Mouse (Mus musculus) heart, adult 18-20 months (tissue): ENCODE data around the gene Trhr2. TPM values are rescaled to one million over a fixed set of nuclear protein-coding genes. Genes with fewer than 3 reads are reported as not detected.

ENCODE experiments used
- DNase-seq, 2 experiments: peaks; one replicate each; pipeline ENCODE4 v3.0.0; 2021 to 2022; ENCODE audit warnings: mixed read lengths in 1 of 2
- total RNA-seq, 2 experiments: library from RNA; stranded (reverse); gene quantifications; 2 replicates each; pipeline ENCODE4 v1.2.3; 2021

The Trhr2 gene
- total RNA-seq, 2 experiments from 2014 or later = not detected

DNA sequence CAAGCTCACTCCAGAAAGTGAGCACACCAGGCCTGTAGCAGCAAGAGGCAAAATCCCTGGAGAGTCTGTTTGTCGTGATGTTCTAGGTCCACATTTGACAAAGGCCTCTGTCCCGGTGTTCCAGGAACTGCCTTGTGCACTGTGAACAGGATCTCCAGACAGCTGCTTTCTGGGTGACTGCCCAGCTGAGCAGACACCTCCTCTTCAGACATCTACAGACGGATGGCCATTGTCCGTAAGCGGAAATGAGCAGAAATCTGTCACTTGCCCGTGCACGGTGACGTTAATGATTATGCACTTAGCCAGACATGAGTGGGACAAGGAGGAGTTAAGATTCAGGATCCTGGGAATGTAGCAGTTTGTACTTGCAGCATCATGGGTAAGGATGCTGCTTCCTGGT lies 6.4 kb downstream of the Trhr2 start:
- DNase-seq = no peak

DNA sequence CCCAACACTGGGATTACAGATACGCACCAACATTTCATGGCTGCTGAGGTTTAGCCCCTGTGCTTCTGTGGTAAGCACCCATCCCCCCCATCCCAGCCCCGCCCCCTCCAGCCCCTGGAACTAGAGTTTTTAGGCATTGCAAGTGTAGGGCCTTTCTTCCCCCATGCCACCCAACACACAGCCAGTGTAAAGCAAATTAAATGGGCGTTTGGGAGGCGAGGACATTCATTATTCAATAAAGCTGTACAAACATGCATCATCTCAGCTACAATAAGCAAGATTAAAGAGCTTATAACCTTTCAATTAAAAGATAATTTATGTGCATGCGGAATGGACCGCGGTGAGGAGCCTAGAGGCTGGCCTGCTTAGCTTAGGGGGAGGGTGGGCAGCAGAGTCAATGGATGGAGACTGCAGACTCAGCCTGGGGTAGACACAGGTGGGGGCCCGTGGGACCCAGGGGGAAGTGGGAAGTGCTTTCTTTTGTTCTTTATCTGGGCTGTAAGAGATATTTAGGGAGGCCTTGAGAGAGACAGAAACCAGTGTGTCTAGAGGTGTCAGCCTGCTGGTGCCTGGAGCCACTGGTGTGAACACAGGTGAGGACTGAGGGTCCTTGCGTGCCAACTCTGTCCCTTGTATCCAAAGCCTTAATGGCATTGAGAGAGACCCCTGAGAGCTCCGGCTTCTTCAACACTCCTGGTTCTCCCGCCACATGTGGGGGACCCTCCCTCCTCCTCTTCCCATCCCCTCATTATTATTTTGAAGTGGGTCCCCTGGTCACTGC lies 10.0 kb downstream of the Trhr2 start:
- DNase-seq = no peak

DNA sequence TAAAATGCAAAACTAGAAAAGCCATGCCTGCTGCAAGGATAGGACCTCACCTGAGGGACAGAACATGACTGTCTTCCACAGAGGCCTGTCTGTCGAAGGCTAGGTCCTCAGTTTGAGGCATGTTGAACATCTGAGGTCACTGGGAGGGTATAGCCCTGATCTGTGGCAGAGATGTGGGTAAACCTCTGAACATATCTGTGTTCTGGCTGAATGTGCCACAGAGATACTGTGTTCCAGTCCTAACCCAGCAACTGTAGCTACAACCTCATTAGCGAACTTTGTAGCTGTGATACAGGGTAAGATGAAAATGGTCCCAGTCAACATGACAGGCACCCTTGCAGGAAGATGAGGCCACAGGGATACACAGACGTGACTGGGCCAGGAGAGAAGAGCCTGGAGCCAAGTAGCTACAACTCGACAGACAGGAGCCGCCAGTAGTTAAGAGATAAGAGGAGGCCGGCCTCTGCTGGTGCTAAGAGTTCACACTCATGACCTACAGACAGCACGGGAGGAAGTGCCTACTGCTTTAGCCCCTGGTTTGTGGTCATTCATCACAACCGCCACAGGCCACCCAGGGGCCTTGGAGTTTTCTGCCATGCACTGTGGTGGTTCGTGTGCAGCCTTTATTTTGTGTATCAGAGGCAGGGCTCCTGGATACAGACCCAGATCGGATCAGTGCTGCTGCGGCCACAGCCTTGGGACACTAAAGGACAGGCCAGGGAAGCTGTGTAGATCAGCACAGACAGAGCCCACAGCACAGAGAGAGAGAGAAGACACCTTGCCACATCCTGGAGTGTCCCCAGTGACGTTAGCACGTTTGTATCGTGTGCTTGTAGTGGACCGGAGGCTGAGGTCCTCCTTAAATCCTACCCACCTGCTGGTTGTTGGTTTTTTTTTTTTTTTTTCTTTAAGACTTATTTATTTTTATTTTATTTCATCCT lies 10.9 kb downstream of the Trhr2 start:
- DNase-seq = no peak

DNA sequence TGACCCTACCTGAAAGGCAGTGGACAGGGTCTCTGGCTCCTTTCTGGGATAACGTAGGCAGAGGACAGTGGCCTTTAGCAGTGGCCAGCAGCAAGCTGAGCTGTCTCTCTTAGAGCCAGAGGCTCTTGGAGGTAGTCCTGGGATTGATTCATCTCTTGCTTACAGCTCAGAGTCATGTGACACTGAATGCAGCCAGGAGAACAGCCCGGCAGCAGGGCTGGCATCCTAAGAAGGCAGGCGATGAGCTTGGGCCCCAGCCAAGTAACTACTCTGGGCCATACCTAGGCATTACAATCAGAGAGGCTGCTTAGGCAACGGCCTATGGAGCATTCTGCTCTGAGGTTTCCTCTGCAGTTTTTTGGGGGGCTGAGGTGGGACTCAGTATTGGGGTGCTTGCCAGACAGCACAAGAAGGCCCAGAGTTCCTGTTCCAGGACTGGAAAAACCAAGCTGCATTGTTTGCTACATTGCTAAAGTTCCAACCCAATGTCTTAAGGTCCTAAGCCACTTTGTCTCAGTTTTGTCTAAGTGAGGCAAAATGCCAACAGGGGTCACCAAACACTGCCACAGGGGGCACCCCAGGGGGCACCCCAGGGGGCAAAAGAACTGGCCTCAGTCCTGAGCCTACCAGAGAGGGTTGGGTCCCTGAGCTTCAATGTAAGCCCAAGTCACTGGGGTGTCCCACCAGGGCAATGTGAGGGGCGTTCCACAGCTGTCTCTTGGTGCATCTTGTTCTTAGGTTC lies 12.6 kb downstream of the Trhr2 start:
- peak; percentile 64 to 66 for DNase-seq

DNA sequence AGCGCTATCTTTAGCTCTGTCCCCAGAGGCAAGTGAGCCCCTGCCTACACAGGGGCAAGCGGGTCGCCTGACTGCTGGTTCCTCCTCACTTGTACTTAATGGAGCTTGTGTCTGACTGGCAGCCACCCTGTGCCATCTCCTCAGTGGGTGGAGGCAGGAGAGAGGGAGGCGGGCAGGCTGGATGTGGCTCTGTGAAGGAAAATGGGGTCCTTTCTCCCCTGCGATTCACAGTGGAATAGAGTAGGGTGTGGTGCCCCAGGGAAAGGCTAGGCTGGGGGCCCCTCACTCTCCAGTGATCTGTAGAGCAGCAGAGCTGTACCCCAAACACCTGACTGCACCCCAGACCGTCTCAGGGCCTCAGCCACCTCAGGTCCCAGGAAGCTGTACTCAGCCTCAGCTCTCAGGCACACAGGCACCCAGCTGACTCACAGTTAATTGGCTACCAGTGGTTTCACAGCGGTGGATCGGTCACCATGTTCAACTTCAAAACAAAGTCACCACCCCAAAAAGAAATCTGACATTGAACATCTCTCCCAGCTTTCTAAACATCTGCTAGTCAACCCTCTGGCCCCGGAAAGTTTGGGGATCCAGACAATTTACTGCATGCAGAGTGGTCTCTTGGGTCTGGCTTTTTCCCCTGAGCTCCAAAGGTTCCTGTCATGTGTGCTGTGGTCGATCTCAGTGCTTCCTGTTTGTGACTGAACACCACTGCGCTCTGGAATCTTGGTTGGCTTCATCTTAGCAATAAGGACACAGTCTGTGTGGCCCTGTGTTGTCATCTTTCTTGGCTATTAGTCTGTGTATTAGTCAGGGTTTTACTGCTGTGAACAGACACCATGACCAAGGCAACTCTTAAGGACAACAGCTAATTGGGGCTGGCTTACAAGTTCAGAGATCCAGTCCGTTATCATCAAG lies 15.1 kb downstream of the Trhr2 start:
- no peak for DNase-seq

DNA sequence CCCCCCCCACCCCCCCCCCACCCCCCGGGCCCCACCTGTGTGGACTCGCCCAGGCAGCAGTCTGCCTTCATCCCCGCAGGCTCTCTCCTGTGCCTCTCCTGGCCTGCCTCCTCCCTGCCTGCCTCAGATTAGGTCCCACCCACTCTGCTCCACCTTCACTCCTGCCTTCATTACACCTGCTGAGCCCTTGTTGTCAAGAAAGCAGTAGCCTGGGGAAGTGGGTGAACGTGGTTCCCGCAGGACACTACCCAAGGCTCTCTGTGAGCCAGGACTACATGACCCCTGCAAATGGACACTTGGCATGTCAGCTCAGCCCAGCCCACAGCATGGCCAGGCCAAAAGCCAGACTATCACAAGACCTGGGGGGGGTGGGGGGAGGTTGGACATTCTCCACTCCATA lies 16.3 kb downstream of the Trhr2 start:
- no peak for DNase-seq

DNA sequence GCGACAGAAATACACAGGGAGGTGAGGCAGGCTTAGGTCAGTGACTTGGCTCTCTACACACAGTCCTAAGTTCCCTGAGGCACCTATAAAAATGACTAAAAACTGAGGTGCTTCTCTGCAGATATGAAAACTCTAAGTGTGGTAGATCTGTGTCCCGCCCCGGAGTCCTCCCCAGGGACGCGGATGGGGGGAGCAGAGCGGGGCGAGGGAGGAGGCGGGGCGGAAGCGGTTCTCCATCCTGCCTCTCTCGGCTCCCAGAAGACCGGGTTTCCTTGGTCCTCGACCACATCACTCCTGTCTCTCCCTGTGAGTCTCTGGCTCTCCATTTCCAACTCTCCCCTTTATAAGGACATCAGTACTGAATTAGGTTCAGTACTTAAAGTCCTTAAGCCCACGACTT lies 16.8 kb downstream of the Trhr2 start:
- peak; percentile 54 to 62 for DNase-seq

DNA sequence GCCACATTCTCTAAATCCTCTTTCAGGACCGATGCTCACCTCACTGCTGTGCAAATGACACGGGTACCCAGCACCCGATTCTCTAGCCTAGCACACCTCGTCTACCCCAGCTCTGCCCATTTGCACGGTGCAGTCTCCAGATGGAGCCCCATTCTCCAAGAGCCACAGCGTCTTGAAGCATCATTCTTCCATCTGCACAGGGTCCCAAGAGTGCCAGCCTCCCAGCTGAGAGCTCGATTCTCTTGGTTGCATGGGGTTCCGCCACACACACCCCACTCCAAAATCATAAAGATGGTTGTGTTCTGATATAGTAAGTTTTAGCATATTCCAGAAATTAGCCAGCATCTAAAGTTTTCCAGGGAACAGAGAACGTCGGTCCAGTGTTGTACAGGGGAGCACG lies 17.2 kb downstream of the Trhr2 start:
- DNase-seq = no peak

DNA sequence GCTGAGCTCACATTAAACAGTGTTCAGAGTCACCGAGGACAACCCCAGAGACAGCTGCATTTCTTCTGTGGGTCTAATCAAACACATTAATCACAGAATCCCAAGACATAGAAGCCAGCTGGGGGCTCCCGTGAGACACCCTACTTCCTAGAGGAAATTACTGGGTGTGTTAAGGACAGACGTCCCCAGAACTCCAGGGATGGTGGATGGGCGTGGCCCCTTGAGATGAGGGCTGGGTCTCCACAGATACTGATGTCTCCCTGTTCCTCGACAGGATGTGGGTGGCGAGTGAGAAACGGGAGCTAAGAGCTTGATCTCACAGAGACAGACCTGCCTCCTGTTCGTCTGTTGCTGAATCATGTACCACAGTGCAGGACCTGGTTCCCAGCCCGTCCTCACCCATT lies 17.7 kb downstream of the Trhr2 start:
- peak; percentile 61 to 79 for DNase-seq

DNA sequence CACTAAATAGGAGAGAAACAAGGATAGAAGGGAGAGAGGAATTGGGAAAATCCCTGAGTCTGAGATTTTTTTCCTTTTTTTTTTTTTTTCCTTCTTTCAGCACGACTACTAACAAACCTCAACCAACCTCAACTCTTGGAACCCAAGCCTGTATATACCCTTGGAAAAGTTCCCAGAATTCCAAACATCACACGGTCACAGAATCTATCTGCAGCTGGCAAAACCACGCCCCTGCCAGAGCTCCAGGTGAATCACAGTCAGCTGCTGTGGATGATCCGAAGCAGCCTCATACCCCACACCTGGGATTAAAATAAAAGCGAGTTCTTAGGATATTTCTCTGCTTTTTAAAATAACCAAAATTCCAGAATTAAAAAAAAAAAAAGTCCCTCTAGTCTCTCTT lies 18.2 kb downstream of the Trhr2 start:
- DNase-seq = no peak

DNA sequence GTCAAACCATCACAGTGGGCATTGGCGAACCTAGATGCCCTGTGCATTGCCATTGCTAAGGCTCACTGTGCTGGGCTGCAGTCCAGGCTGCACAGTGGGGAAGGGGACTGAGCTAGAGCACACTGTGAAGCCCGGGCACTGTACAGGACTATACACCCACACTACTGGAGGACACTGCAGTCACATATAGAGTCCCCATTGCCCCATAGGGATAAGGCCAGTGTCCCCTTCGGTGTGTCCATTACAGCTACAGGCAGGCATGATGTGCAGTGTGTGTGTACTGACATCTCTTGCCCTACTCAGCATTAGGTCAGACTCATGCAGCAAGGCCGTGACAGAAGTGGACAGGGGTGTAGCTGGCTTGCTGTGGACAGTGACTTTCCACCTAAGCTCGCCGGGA lies 18.8 kb downstream of the Trhr2 start:
- no peak for DNase-seq

DNA sequence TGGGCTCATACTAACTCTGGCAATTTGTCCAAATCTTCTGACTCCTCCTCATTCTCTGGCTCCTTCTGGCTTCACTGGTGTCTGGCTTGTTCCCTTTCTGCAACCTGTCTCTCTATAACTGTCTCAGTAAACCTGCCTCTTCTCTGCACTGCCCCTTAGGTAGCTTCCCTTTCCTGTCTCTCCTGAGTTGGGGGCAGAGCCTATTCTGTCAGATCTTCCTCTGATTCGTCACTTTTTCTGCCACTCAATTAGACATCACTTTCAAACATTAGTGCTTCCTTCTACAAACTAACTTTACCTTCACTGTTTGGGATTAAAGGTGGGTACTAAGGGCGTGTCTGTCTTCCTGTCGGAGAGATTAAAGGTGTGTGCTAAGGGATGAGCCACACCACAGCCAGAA lies 19.8 kb downstream of the Trhr2 start:
- no peak for DNase-seq

DNA sequence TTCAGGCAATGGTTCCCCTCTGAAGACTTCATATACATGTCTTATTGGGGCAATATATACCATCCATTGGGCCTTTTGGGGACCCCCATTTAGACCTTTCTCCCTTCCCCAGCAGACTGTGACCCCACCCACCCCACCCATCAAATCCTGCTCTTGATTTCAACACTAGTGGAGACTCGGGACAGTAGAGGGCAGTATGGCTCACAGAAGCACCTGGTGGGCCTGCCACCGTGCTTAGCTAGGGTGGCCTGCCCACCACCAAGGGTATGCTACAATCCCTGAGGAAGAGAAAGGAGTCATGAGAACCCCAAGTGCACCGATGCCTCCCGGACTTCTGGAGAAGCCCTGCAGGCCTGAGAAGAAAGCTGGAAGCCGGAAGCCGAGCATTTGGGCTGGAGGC lies 21.7 kb downstream of the Trhr2 start:
- no peak for DNase-seq

DNA sequence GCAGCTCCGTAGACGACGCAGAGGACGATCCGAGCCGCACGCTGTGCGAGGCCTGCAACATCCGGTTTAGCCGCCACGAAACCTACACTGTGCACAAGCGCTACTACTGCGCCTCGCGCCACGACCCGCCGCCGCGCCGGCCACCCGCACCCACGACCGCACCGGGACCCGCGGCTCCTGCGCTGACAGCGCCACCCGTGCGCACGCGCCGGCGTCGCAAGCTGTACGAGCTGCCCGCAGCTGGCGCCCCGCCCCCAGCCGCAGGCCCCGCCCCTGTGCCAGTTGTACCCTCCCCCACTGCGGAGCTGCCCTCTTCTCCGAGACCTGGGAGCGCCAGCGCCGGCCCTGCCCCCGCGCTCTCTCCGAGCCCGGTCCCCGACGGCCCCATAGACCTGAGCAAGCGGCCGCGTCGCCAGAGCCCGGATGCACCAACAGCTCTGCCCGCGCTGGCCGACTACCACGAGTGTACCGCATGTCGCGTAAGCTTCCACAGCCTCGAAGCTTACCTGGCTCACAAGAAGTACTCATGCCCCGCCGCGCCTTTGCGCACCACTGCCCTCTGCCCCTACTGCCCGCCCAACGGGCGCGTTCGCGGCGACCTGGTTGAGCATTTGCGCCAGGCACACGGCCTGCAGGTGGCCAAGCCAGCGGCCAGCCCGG lies 24.2 kb downstream of the Trhr2 start:
- no peak for DNase-seq

DNA sequence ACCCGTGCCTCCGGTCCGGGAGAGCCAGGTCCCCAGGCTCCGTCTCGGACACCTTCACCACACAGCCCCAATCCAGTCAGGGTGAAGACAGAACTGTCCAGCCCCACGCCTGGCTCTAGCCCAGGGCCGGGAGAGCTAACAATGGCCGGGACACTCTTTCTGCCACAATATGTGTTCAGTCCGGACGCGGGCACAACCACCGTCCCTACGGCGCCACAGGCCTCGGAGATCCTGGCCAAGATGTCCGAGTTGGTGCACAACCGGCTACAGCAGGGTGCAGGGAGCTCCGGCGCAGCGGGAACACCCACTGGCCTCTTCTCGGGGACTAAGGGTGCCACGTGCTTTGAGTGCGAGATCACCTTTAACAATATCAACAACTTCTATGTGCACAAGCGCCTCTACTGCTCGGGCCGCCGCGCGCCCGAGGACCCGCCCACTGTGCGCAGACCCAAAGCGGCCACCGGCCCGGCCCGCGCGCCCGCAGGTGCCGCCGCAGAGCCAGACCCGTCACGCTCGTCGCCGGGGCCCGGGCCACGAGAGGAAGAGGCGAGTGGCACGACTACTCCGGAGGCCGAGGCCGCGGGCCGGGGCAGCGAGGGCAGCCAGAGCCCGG lies 24.8 kb downstream of the Trhr2 start:
- no peak for DNase-seq

DNA sequence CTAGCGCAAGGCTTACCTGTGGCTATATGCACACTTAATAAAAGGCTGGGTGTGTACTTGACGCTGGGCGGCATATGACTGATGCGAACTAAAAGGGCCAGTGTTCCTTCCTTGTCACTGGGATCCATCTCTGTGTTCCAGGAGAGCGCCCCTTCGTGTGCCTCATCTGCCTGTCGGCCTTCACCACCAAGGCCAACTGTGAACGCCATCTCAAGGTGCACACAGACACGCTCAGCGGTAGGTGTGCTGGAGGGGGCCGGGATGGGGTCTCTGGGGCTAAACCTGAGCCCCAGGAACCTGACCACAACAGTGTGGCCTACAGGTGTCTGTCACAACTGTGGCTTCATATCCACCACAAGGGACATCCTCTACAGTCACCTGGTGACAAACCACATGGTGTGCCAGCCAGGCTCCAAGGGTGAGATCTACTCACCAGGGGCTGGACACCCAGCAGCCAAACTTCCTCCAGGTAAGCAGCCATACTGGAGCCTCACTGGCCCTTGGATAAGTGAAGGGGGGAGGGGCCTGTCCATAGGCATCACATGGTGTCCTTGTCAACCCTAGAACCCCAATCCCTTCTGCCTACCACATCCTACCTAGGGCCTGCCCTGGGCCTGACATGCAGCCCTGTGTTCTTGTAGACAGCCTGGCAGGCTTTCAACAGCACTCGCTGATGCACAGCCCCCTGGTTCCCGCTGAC lies 25.6 kb downstream of the Trhr2 start:
- DNase-seq = no peak

DNA sequence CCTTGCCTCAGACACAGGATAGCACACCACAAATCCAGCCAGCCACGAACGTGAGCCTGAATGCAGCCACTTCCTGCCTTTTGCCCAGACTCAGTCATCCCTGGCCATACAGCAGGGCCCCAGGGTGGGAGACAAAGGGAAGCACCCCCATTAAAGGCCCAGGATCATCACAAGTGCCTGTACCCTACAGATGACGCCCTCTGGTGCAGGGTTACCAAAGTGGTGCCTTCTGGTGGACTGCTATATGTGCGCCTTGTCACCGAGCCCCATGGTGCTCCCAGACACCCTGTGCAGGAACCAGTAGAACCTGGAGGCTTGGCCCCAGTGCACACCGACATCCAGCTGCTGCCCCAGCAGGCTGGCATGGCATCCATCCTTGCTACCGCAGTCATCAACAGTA lies 27.0 kb downstream of the Trhr2 start:
- DNase-seq = no peak

DNA sequence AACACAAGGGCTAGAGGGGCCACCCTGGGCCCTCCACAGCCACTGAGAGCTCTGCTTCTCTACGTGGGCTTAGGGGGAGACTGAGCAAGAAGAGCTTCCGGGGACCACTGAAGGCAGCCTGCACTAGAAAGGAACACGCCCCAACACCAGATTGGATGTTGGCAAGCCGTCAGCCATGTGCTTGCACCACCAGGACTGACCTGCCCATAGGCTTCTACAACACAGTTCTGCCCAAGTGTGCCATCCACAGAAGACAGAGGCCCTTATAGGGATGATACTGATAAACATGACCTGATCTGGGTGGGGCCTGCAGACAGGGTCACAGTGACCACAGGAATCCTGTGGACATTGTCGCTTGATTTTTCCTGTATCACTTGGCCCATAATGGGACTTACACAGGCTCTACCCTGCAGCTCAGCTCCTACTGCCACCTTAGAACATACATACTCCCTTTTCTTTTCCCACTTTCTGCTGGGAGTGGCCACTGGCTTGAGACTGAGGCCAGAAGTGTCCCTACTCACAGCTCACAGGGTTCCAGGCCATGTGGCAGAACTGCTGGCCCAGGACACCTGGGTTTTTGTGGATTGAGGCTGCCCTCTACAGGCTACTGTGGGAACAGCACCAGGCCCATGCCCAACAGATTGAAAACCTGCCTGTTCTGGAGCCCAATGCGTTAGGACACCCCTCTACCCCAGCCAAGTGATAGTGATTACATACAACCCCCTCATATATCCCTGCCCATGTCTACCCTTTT lies 27.6 kb downstream of the Trhr2 start:
- DNase-seq = peak; percentile 86 to 93

DNA sequence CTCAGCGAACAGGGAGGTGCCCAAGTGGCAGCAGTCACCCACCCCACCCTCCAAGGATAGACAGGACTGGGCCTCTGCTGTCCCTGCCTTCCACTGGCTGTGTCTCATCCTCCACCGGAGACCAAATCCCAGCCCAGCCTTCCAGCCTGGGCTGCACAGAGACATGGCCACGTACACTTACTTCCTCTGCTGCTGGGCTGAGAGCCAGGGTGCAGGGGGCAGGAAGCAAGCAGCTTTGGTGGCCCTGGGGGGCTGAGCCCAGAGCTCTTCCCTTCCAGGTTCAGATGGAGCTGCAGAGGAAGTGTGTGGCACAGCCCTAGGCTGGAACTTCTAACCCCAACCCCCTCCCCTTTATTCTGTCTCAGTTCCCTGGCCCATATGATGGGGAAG lies 29.4 kb downstream of the Trhr2 start:
- DNase-seq = peak; percentile 61 to 86
